Mouse (Mus musculus): Measurements from ENCODE around the gene Inca1. TPM values are rescaled to one million over a fixed set of nuclear protein-coding genes. Genes with fewer than 3 reads are reported as not detected.

Gene Inca1
- polyA plus RNA-seq, 1 experiment = not detected

DNA sequence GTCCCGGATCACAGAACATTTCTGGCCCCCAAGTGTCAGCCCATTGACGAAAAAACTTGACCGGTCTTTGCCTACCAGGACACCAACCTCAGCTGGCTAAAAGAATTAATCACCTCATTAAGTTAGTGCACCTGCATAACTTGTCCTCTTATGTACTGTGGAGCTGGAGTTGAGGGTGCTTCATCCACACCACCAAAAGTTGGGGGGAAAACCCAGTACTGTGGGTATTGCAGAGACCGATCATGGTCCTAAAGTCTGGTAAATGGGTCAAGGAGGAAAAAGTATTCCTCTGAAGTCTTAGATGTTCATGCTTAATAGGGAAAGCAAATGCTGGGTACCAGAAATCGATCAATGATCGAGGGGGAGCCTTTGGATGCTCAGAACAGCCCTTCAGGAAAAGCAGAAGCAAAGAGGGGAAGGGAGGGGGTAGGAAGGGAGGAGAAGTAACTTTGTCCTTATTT lies 47.0 kb downstream of the Inca1 start:
- H3K27me3 ChIP-seq (ENCODE audit: control insufficient read depth) = peaks cover 16% of the 10 kb centered on the region
- H3K4me3 ChIP-seq (replicated peaks) = peak overlapping the region; percentile 79
- H3K9me3 ChIP-seq (ENCODE audit: control insufficient read depth, low read length) = no peaks in the 10 kb centered on the region
- peaks cover 85% of the 10 kb centered on the region for H3K4me1 ChIP-seq (ENCODE audit: control insufficient read depth)
- TF ChIP-seq GATA1 (IDR thresholded peaks at IDR 0.05; ENCODE audit: low read length) (no peak), TAL1 (IDR thresholded peaks at IDR 0.05; ENCODE audit: low read length) (no peak)
- H3K36me3 ChIP-seq (ENCODE audit: control insufficient read depth) = peaks cover 51% of the 10 kb centered on the region

DNA sequence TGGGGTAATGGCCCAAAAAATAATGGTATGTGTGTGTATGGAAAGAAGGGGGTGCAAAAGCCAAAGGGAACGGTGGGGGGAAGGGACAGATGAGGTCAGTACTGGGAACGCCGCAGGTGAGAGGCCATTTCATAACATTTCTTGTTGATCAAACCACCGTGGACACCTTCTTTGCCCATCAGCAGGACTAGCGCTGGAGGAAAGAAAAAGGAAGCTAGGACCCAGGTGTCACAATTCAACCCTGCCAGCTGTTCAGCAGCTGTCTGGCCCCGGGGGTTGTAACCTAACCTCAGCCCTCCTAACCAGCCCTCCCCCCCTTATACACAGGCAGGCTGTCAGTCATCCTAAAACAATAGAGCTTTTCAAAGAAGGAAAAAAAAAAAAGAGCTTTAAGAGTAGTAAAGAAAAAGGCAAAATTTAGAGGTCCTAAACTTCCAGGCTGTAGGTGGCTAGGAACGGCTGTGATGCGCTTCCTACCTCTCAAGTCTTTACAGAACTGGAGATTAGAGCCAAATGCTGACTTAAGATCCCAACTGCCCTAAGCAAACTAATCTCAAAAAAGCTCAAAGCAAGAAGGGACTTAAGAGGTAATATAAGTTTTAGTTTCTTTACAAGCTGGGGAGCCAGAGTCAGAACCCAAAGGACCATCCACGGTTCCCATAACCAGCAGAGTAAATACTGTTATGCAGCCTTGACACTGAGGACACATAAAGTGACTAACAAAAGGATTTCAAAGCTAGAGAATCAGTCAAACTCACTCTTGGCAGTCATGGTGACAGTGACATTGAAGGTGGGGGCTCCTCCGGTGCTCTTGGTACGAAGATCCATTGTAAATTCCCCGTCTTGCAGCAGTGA lies 47.7 kb downstream of the Inca1 start:
- TF ChIP-seq GATA1 (IDR thresholded peaks at IDR 0.05; ENCODE audit: low read length) = no peak
- no peak for TF ChIP-seq TAL1 (IDR thresholded peaks at IDR 0.05; ENCODE audit: low read length)
- Histone ChIP-seq H3K36me3 (ENCODE audit: control insufficient read depth) (peaks cover 54% of the 10 kb centered on the region), H3K4me3 (replicated peaks) (peak overlapping the region; percentile 79)

DNA sequence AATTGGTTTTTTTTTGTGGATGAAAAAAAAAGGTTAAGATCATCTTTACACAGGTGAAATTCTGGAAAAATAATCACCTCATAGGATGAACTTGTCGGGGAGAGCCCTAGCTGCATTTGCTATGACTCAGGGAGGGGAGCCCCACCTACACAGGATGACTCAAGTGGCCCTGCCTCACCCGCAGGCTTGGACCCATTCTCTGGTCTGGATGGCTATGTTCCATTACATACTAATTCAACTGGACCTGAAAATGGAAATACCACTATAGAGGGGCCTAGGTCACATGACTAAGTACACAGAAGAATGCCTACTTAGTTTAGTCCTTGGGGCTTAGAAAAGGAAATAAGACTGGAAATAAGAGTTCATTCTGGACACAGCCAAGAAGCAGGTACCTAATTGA lies 48.6 kb downstream of the Inca1 start:
- no peaks in the 10 kb centered on the region for H3K9me3 ChIP-seq (ENCODE audit: control insufficient read depth, low read length)
- H3K36me3 ChIP-seq (ENCODE audit: control insufficient read depth) = peaks cover 54% of the 10 kb centered on the region
- H3K27me3 ChIP-seq (ENCODE audit: control insufficient read depth) = peaks cover 9% of the 10 kb centered on the region
- TF ChIP-seq TAL1 (IDR thresholded peaks at IDR 0.05; ENCODE audit: low read length) (no peak), GATA1 (IDR thresholded peaks at IDR 0.05; ENCODE audit: low read length) (no peak)
- H3K4me3 ChIP-seq (replicated peaks) = peak overlapping the region; percentile 31
- H3K4me1 ChIP-seq (ENCODE audit: control insufficient read depth) = peaks cover 82% of the 10 kb centered on the region

More for the DNA sequence above, 47.7 kb downstream of the Inca1 start:
- Histone ChIP-seq H3K9me3 (ENCODE audit: control insufficient read depth, low read length) (no peaks in the 10 kb centered on the region), H3K27me3 (ENCODE audit: control insufficient read depth) (peaks cover 16% of the 10 kb centered on the region), H3K4me1 (ENCODE audit: control insufficient read depth) (peaks cover 86% of the 10 kb centered on the region)

DNA sequence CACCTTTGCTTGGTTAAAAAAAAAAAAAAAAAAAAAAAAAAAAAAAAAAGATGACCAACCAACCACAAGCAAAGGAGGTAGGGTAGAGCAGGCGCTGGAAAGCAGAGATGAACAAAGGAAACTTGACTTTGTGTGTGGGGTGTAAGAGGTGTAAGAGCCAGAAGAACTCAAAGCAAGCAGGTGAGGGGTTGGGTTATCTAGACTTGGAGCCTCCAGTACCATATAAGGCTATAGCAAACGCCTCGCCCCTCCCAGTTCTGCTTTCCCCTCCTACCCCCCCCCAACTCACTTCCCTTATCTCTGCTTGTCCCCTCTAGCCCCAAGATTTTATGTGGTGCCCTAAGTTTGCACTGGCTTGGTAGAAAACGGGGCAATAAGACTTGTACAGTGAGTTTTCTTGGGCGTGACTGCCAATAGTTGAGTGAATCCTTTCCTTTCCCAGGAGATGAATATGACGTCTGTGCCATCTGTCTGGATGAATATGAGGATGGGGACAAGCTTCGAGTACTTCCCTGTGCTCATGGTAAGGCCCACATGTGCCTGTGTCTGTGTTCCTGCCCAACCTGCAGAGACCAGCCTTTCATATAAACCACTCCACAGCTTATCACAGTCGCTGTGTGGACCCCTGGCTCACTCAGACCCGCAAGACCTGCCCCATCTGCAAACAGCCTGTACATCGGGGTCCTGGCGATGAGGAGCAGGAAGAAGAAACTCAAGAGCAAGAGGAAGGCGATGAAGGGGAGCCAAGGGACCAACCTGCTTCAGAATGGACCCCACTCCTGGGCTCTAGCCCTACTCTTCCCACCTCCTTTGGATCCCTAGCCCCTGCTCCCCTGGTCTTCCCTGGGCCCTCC lies 49.4 kb downstream of the Inca1 start:
- TF ChIP-seq GATA1 (IDR thresholded peaks at IDR 0.05; ENCODE audit: low read length) (no peak), TAL1 (IDR thresholded peaks at IDR 0.05; ENCODE audit: low read length) (no peak)
- H3K4me3 ChIP-seq (replicated peaks) = peak overlapping the region; percentile 31
- peaks cover under 1% of the 10 kb centered on the region; the same call in 1 of the 2 replicates for H3K27me3 ChIP-seq (ENCODE audit: control insufficient read depth)
- H3K36me3 ChIP-seq (ENCODE audit: control insufficient read depth) = peaks cover 60% of the 10 kb centered on the region
- no peaks in the 10 kb centered on the region for H3K9me3 ChIP-seq (ENCODE audit: control insufficient read depth, low read length)
- H3K4me1 ChIP-seq (ENCODE audit: control insufficient read depth) = peaks cover 82% of the 10 kb centered on the region

DNA sequence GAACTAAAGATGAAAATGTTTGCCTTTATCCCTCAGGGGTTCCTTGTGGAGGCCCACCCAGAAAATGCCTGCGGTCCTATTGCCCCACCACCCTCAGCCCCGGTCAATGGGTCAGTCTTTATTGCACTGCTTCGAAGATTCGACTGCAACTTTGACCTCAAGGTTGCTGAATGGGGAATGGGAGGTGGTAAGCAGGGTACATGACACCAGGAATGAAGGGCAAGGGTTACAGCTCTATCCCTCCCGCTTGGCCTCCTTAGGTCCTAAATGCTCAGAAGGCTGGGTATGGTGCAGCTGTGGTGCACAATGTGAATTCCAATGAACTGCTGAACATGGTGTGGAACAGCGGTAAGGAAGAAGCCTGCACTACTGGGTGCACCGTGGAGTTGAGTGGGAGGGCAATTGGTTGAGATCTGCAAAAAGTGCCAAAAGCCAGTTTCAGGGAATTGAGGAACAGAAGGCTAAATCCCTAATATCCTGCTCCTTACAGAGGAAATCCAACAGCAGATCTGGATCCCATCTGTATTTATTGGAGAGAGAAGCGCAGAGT lies 50.7 kb downstream of the Inca1 start:
- H3K27me3 ChIP-seq (ENCODE audit: control insufficient read depth) = no peaks in the 10 kb centered on the region
- peaks cover 84% of the 10 kb centered on the region for H3K4me1 ChIP-seq (ENCODE audit: control insufficient read depth)
- no peaks in the 10 kb centered on the region for H3K9me3 ChIP-seq (ENCODE audit: control insufficient read depth, low read length)
- peak overlapping the region; percentile 74 for H3K4me3 ChIP-seq (replicated peaks)
- TF ChIP-seq GATA1 (IDR thresholded peaks at IDR 0.05; ENCODE audit: low read length) = no peak
- TF ChIP-seq TAL1 (IDR thresholded peaks at IDR 0.05; ENCODE audit: low read length) = no peak
- H3K36me3 ChIP-seq (ENCODE audit: control insufficient read depth) = peaks cover 72% of the 10 kb centered on the region

DNA sequence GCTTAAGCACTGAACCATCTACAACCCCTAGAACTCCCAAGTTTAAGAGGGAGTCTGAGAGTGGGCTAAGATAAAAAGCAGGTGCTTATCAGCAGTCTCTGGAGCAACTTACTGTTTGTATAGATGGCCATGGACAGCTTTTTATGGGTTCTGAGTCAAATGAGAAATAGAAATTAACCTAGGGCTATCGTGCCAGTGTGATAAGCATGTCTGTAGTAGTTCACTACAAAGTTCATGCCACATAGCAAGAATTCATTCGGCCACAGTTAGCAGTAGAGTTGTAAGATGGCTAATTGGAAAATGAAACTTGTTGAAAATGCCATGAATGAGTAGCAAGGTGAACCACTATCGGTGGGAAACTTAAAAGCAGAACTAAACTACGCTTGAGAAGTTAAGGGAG lies 51.4 kb downstream of the Inca1 start:
- TF ChIP-seq GATA1 (IDR thresholded peaks at IDR 0.05; ENCODE audit: low read length) (peak; percentile 52), TAL1 (IDR thresholded peaks at IDR 0.05; ENCODE audit: low read length) (no peak; the same call in 2 of the 3 replicates)
- H3K4me3 ChIP-seq (replicated peaks) = peak overlapping the region; percentile 74
- H3K9me3 ChIP-seq (ENCODE audit: control insufficient read depth, low read length) = no peaks in the 10 kb centered on the region
- H3K36me3 ChIP-seq (ENCODE audit: control insufficient read depth) = peaks cover 75% of the 10 kb centered on the region
- H3K4me1 ChIP-seq (ENCODE audit: control insufficient read depth) = peaks cover 81% of the 10 kb centered on the region
- no peaks in the 10 kb centered on the region for H3K27me3 ChIP-seq (ENCODE audit: control insufficient read depth)

- H3K4me1 ChIP-seq (ENCODE audit: control insufficient read depth) = peaks cover 75% of the 10 kb centered on the region
- TF ChIP-seq GATA1 (IDR thresholded peaks at IDR 0.05; ENCODE audit: low read length) (no peak), TAL1 (IDR thresholded peaks at IDR 0.05; ENCODE audit: low read length) (no peak)
- H3K9me3 ChIP-seq (ENCODE audit: control insufficient read depth, low read length) = no peaks in the 10 kb centered on the region
- no peaks in the 10 kb centered on the region for H3K27me3 ChIP-seq (ENCODE audit: control insufficient read depth)
- peak overlapping the region; percentile 74 for H3K4me3 ChIP-seq (replicated peaks)
- peaks cover 73% of the 10 kb centered on the region for H3K36me3 ChIP-seq (ENCODE audit: control insufficient read depth)
Observed at GRCm38 (mm10) chr11:70647716-70648420, 52.1 kb downstream of the Inca1 start.

Measured in erythroblast, embryonic 14.5 days (primary cell).